Mouse (Mus musculus): ENCODE results near the gene Isg20l2.

Gene Isg20l2

DNA sequence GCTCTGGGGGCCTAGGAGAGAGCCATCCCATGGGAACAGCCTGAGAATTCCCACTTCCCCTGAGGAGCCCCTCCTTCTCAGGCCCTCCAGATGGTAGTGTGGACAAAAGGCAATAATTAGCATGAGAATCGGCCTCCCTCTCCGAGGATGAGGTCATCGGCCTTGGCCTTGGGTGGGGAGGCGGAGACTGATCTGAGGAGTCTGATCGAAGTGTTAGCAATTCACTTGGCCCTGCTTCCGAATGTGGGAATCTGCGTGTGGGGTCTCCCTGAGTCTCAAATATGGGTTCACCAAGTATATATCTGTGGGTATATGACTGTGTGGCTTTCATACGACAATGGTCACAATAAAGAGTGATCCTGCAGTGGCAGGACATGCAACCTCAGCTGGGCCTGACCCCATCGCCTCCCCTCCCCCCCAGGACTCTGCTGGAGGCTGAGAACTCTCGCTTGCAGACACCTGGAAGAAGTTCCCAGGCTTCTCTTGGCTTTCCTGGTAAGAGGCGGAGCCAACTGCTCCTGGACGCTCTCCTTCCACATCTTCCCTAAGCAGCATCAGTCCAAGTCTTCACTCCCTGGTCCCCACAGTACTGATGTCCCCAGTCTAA is 44.4 kb downstream of the Isg20l2 start:
- DNase-seq (ENCODE audit: low spot score) = no peak

DNA sequence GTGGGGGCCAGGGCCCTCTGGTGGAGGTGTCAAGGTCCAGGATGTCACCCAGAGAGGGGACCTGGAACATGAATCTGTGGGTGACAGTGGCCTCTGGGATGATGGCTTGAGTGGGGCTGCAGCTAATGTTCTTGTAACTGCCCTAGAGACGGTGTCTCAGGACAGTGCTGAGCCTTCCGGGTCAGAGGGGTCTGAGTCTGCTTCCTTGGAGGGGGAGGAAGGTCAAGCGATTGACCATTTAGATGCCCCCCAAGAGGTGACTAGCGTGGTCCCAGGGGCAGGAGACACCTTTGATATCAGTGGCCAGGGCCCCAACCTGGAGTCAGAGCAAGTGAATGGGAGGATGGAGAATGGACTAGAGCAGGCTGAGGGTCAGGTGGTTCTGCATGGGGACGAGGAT is 49.4 kb downstream of the Isg20l2 start:
- DNase-seq (ENCODE audit: low spot score) = no peak

DNA sequence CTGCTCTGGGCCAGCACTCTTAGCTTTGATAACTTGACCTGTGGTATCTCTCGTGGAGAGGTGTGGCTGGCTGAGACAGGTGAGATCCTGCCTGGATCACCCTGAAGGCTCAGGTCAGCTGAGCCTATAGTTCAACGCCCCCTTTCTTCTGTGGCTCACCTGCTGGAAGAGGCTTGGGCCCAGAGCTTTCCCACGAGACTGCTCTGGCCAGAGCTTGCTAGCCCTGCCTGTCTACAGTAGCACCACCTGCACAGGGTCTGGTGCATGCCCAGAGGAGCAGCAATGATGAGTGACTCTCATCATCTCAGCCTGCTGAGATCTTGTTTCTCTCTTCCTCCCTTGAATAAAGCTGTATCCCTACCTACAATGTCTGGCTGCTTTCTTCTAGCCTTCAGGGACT is 50.0 kb downstream of the Isg20l2 start:
- no peak for DNase-seq (ENCODE audit: low spot score)

DNA sequence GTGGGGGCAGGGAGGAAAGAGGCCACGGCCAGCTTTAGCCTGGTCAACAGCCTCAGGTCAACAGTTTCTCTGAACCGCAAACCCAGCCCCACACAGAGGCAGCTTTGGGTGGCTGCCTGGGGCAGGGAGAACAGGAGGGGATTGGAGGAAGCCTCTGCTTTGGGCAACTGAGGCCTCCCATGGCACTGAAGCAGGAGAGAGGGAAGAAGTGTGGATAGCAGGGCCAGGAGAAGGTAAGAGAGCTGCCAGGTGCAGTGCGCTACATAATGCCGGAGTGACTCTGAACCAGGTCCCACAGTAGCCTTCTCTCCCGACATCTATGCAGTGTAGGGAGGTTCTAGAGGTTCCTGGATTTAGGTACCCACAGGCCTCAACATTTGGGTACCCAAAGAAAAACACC is 50.6 kb downstream of the Isg20l2 start:
- no peak for DNase-seq (ENCODE audit: low spot score)

DNA sequence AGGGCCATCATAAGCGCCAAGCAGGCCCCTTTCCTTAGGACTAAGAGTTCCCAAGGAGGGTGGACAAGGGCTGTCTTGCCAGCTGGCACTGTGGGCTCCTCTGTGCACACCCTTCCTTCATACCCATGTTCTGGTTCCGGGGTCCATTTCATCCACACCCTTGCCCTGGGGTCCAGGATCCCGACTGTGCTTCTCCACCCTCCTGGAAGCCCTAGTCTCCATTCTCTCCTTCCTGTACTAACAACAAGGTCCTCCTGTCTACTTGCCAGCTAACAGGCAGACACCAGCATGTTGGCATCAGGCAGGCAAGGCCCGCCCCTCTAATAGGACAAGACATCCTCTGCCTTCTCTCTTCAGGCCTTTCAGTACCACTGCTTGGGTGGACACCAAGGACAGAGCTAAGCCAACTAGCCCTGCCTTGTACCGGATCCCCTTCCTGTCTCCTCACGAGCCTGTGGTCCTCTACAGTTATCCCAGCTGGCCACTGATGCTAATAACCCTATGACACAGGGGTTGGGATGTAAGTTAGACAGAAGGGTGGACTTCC is 51.2 kb downstream of the Isg20l2 start:
- no peak for DNase-seq (ENCODE audit: low spot score)

DNA sequence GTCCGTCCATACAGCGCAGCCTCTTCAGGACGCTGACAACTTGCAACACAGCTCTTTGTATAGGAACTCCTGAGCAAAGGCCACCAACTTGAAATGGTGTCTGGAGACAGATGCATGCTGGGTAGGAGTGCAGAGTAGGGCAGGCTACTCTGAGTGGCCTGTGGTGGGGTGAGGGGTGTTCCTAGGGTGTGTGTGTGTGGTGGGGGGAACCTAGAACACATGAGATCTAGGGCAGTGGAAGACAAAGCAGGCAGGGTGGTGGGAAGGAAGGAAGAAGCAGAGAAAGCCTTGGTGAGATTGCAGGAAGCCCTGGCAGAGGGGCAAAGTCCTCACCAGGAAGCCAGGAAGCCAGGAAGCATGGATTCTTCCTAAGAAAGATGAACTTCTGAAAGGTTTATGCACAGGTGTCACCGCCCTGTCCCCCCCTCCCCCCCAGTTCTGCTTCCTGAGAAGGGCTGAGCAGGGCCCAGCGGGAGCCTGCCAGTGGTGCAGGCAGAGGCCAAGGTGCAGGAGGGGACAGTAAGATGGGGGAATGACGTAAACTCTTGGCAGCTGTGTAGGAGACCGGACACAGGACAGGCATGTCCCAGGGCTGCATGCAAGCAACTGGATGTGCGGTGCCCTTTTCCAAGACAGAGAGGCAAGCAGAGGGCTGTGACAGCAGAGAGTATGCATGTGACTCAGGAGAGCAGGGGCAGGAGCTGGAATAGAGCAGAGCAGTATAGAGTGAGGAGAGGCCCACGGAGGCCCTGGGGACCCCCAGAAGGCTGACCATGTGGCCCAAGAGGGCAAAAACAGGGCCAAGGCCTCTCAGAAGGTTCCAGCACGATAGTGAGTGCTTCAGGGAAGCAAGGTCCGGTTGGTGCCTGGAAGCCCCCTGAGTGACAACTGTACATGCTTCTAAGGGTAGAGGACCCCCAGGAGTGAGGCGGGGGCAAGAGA is 52.1 kb downstream of the Isg20l2 start:
- DNase-seq (ENCODE audit: low spot score) = no peak

DNA sequence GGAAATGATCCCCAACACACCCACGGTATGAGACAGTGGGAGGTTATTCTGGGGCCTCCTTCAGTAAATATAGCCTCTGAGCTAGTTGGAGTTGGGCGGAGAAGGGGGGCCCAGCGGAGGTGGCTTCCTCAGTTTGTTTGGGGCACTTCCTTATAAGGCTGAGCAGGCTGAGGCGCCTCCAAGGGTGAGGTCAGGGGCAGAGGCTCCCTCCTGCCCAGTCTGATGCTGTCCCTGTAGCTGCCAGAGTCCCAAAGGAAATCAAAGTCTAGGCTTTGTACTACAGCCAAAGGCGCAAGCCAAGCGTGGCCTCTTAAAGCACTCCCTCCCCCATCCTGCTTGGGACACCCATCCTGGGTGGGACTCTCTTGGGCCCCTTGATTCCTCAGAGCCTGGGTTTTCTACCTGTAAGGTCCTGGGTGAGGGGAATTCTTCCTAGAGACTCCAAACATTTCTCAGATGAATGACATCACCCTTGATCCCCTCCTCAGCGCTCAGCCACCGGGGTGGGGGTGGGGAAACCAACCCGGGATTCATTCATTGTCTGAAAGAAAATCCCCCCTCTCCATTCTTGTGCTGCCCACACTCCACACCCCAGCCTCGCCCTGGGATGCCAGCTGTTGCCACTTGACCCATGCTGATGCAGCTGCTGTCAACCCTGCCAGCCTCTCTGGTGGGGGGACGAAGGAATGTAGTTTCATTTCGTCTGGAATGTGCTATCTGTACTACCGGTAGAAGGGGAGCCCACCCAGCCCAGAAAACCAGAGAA is 52.9 kb downstream of the Isg20l2 start:
- DNase-seq (ENCODE audit: low spot score) = no peak

DNA sequence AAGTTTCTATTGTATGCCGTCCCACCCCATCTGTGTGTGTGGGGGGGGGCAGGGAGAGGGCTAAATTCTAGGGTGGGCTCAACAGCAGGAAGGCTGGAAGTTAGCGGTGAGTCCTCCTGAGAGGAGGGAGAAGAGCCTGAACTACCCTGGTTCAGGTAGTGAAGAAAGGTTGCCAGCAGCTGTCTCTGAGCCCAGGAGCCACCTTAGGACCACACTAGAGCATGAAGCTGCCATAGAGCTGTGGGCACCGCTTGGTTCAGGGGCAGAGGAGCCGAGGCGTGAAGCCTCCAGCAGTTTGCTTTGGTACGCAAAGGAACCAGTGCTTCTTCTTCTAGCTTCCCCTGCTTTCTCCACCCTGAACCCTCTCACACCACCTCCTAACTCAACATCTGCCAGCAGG is 53.5 kb downstream of the Isg20l2 start:
- DNase-seq (ENCODE audit: low spot score) = no peak

DNA sequence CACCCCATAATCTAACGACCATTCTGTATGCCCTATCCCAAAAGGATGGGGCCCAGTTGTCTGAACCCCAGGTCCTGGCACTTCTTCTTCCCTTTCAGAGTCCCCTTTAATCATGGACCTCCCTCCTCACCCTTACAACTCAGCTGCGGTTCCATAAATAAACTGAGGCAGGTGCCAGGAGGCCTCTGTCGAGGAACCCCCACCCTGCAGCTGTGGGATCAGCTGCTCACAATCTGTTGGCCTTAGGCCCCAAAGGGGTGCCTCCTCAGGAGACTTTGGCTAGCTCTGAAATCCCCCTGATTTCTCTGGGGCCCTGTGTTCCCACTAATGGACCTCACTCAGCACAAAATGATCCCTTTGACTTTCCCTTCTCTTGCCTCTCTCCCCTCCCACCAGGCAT is 54.0 kb downstream of the Isg20l2 start:
- no peak for DNase-seq (ENCODE audit: low spot score)

DNA sequence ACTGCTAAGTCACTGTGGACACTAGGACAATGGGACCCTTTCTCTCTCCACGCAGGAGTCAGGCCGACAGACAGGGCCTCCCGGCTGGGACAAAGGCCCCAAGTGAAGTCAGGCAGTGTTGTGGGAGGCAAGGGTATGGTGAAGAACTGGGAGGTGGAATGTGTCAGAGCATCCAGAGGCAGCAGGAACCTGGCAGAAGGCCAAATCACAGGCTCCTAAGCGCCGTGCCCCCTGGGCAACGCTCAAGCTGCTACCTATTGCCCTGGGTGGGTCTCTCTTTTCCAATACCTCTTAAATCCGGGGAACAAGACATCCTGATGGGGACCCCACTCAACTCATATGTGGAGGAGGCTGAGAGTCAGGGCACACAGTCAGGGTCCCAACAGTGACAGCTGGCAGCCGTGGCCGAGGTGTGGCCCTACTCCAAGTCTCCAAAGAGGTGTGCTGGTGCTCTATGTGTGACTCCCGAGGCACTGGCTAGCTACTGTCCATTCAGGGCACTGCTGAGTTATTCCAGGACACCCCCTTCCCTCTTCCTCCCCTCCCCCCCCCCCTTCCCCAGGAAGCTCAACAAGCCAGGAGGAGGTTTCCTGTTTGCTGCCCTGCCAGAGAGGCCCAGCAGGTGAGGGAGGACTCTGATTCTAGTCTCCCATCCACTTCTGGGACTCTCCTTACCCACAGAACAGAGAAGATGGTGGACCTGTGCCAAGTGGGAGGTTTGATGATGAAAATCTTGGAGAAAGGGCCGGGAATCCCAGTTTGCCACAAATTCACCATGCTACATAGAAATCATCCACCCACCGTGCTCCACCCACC is 55.6 kb downstream of the Isg20l2 start:
- DNase-seq (ENCODE audit: low spot score) = no peak

DNA sequence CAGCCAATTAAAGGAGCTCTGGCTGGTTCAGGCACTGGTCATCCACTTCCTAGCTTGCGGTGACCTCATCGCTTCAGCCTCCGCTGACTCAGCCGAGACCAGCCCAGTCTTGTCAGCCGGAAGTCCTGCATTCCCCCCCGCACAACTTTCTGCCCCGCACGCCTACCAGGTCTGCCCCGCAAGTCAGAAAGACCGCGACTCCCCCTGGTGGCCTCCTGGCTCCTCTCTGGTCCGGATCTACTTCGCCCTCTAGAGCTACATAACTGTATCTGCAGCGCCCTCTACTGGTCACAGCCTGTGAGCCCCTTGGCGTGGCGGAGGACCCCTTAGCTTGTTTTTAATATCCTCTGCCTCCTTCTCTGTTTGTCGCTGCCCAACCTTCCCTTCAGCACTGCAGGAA is 56.8 kb downstream of the Isg20l2 start:
- DNase-seq (ENCODE audit: low spot score) = peak; percentile 90

DNA sequence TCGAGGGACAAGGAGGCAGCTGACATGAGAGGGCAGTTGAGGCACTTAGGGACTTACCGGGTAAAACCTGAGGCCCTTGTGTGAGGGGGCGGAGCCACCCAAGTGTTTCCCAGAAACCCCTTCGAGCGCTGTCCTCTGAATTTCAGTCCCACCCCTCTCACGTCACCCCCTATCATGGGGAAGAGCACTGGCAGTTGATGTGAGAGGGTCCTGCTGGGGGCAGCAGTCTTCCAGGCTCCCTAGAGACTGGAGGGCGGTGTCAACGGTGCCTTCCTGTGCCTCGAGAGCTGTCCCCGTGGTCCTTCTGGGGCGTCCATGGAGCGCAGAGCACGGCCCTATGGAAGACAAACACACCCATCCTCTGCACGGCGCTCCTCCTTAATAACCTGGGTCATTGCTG is 57.5 kb downstream of the Isg20l2 start:
- peak; percentile 32 for DNase-seq (ENCODE audit: low spot score)

DNA sequence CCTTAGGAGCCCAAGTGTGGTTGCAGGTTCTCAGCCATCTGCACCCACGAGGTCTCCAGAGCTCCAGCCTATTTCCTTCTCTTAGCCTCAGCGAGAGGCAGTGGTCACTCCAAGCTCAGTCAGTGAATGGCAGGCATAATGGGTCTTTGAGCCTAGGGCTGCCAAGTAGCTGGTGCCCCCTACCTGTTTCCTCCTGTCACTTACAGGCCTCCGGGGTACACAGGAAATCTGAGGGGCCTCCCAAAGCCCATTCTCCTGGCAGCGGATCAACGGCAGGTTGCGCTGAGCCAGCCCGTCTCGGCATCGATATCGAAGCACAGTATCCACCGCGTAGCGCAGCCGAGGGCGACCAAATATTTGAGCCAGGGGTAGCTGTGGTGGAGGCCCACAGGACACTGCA is 58.0 kb downstream of the Isg20l2 start:
- no peak for DNase-seq (ENCODE audit: low spot score)

DNA sequence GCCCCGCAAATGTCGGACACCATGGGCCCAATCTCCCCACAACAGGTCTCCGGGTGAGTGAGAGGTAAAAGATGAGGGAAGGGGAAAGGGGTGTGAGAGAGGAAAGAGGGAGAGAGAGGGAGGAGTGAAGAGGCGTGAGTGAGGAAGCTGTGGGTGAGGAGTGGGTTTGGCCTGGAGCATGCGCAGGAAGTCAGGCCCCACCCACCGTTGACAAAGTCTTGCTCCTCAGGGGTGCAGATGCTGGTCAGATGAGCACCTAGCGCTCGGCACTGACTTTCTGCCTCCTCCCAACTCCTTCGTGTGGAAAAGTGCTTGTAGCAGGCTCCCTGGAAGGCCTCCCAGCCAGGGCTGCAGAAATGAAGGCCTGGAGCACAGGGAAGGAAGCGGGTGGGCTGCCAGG is 59.8 kb downstream of the Isg20l2 start:
- DNase-seq (ENCODE audit: low spot score) = no peak
